Mouse (Mus musculus) cortical plate, adult 2 months (tissue): ENCODE measurements around the gene Thoc6. TPM values are rescaled to one million over a fixed set of nuclear protein-coding genes. Genes with fewer than 3 reads are reported as not detected.

Experiments
- H3K27ac ChIP-seq: fragments of 200-500 bp; 2 replicates; pipeline ENCODE4 v1.5.1; 2012; ENCODE audit warnings: low read length, control low read depth, inconsistent platforms; ENCODE audit not compliant: insufficient read depth
- H3K4me1 ChIP-seq: fragments of 200-500 bp; 2 replicates; pipeline ENCODE4 v1.6.1; 2011; ENCODE audit warnings: low read length; ENCODE audit not compliant: control insufficient read depth, insufficient read depth
- H3K4me3 ChIP-seq: fragments of 200-500 bp; 2 replicates; pipeline ENCODE4 v1.5.1; 2011; ENCODE audit warnings: mild to moderate bottlenecking, low read length, control low read depth; ENCODE audit not compliant: insufficient read depth
- CTCF ChIP-seq: fragments of 200-500 bp; IDR thresholded peaks from 2 replicates; pipeline ENCODE4 v1.5.1; 2011; ENCODE audit warnings: mild to moderate bottlenecking, control low read depth, low read length; ENCODE audit not compliant: insufficient read depth; ENCODE audit errors: extremely low read depth
- POLR2A ChIP-seq: fragments of 200-500 bp; IDR thresholded peaks from 2 replicates; pipeline ENCODE4 v1.6.1; 2011; ENCODE audit warnings: mild to moderate bottlenecking, low read length, control low read depth; ENCODE audit not compliant: insufficient read depth; ENCODE audit errors: extremely low read depth
- polyA plus RNA-seq: library from polyadenylated mRNA; depleted of rRNA; stranded (reverse); fragments of >200 nt; gene quantifications from 2 replicates; pipeline ENCODE4 v1.2.3, GENCODE M21; 2012

The Thoc6 gene
- polyA plus RNA-seq, 1 experiment: 8.5 TPM

DNA sequence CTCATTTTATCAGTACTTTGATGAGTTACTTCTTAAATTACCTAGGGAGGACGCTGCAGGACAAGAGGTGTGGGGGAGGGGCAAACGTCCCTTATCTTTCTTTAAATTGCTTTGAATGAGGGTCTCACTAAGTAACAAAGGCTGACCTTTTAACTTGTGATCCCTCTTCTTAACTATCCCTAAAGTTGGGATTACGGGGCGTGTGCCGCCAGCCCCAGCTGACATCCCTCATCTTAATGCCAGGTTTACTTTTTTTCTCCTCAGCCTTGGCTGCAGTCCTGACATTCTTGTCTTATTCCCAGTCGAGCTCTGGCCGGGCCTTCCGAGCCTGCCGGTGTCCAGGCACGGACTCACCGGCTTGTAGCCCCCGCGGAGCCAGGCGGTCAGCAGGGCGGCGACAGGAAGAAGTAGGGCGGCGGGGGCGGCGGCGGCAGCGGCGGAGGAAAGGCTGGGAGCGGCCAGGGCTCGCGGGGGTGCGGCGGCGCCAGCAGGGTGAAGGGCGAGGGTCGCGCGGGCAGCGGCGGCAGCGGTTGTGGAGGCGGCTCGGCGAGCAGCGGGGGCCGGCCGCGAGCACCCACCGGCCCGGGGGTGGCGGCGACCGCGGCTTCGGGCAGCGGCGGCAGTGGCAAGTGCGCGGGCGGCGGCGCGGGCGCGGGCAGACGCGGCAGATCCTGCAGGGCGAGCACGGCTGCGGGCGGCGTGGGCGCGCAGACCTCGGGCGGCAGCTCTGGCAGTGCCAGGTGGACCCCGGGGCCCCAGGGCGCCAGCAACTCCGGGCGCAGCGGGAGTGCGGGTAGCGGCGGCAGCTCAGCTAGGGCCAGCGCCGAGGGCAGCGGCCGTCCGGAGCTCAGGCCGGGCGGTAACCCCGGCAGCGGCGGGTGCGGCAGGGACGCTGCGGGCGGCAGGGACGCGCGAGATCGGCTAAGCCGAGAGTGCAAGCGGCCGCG lies 25.7 kb upstream of the Thoc6 start:
- Histone ChIP-seq H3K27ac (peak overlapping the region; percentile 55), H3K4me3 (peak overlapping the region; percentile 14), H3K4me1 (no peaks in the 10 kb centered on the region)
- TF ChIP-seq CTCF: no peak
- TF ChIP-seq POLR2A: no peak

GRCm38 (mm10) chr17:23695801-23696200 lies 22.1 kb upstream of the Thoc6 start:
- Histone ChIP-seq H3K27ac (no peak overlapping the region), H3K4me1 (no peaks in the 10 kb centered on the region), H3K4me3 (no peak overlapping the region)
- TF ChIP-seq POLR2A (no peak), CTCF (no peak)

DNA sequence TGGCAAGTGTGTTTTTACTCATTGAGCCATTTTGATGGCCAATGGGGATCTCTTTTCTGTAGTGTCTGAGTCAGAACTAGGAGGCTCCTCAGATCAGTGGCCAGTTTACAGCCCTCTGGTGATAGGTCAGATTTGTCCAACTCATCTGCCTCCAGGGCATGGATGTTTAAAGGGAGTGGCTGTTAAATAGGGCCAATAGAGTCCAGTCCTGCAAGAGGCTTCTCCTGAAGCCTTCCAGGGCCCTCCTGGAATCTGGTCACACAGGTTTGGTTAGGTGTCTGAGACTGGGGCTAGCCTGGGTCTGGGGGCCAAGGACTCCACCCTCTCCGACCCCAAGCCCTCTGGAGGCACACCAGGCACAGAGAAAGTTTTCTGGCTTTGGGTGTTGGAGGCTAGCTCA lies 20.8 kb upstream of the Thoc6 start:
- TF ChIP-seq POLR2A (no peak), CTCF (no peak)
- Histone ChIP-seq H3K27ac (no peak overlapping the region), H3K4me1 (no peaks in the 10 kb centered on the region), H3K4me3 (no peak overlapping the region)

GRCm38 (mm10) chr17:23683856-23684672 lies 10.4 kb upstream of the Thoc6 start, which contains the start of gene Cldn9:
Cldn9 (minus strand) TSS chr17:23684026.
- H3K27ac ChIP-seq: no peak within 1 kb of the TSS
- TF ChIP-seq POLR2A (no peak), CTCF (no peak)
- no peak within 1 kb of the TSS for H3K4me3 ChIP-seq
- no peaks in the 10 kb centered on the region for H3K4me1 ChIP-seq

DNA sequence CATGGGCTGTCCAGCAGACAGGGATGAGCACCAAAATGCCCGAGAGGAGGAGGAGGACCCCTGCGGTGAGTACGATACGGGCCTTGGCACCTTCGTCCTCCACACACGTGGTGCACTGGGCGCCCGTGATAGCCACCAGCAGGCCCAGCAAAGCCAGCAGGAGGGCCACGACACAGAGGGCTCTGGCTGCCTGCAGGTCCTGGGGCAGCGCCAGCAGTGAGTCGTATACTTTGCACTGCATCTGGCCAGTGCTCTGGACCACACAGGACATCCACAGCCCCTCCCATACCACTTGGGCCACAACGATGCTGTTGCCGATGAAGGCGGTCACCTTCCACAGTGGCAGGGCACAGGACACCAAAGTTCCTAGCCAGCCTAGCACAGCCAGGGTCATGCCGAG lies 9.5 kb upstream of the Thoc6 start:
- no peaks in the 10 kb centered on the region for H3K4me1 ChIP-seq
- TF ChIP-seq CTCF (no peak), POLR2A (no peak)
- H3K27ac ChIP-seq: no peak overlapping the region
- H3K4me3 ChIP-seq: no peak overlapping the region

DNA sequence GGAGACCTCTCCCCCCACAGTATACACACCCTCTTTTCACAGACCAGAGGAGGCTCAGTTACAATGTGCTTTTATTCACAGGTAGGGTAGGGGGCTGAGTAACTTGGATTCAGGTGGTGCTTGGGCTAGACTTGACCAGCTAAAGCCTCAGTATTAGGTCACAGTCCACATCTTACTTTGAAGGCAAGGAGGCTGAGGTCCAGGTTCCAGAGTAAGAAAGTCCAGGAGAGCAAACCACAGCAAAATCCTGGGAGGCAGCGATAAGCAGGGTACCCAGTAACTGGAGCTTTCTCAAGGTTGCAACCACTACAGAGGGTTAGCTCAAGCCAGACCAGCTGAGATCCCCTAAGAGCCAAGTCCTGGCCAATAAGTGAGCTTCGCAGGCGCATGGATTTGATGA lies 8.8 kb upstream of the Thoc6 start:
- Histone ChIP-seq H3K4me3 (no peak overlapping the region), H3K27ac (no peak overlapping the region), H3K4me1 (no peaks in the 10 kb centered on the region)
- TF ChIP-seq CTCF (no peak), POLR2A (no peak)

GRCm38 (mm10) chr17:23682092-23682491 lies 8.4 kb upstream of the Thoc6 start:
- Histone ChIP-seq H3K4me1 (no peaks in the 10 kb centered on the region), H3K4me3 (no peak overlapping the region)
- no peak for TF ChIP-seq POLR2A
- no peak for TF ChIP-seq CTCF

GRCm38 (mm10) chr17:23681086-23681485 lies 7.4 kb upstream of the Thoc6 start:
- Histone ChIP-seq H3K4me1 (no peaks in the 10 kb centered on the region; the same call in 1 of the 2 replicates), H3K27ac (no peak overlapping the region), H3K4me3 (no peak overlapping the region)
- no peak for TF ChIP-seq CTCF
- TF ChIP-seq POLR2A: no peak

More at GRCm38 (mm10) chr17:23682092-23682491, 8.4 kb upstream of the Thoc6 start:
- H3K27ac ChIP-seq: no peak overlapping the region

GRCm38 (mm10) chr17:23680336-23680735 lies 6.7 kb upstream of the Thoc6 start:
- no peak overlapping the region for H3K4me3 ChIP-seq
- H3K4me1 ChIP-seq: no peaks in the 10 kb centered on the region; the same call in 1 of the 2 replicates
- TF ChIP-seq POLR2A (no peak), CTCF (no peak)
- no peak overlapping the region for H3K27ac ChIP-seq
